Mouse (Mus musculus): ENCODE measurements around the gene Panx1.

The Panx1 gene

GRCm38 (mm10) chr9:14973762-14974161 lies 71.5 kb downstream of the Panx1 start:
- no peak for DNase-seq (ENCODE audit: low read depth, low spot score)

GRCm38 (mm10) chr9:14970805-14971525 lies 74.3 kb downstream of the Panx1 start:
- DNase-seq (ENCODE audit: low read depth, low spot score), result no peak

DNA sequence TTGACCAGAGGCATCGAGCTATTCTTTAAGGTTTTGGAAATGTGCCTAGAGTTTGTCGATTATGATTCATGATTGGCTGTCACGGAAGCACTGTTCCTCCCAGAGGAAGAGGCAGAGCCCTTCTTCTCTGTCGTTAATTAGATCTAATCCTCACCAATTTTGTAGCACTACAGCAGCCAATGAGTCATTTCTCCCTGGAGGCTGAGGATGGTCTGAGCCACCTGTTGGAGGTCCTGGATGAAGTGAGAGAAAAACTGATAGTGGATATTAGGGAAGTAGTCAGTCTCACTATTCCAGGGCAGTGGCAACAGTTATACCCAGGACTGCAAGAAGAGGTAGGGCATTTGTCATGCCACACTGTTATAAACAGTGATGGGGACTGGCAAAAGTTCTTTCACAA lies 75.1 kb downstream of the Panx1 start:
- DNase-seq (ENCODE audit: low read depth, low spot score), result no peak

- DNase-seq (ENCODE audit: low read depth, low spot score), result no peak
Measured at GRCm38 (mm10) chr9:14967598-14967997, 77.7 kb downstream of the Panx1 start.

GRCm38 (mm10) chr9:14966787-14967186 lies 78.5 kb downstream of the Panx1 start:
- DNase-seq (ENCODE audit: low read depth, low spot score), result no peak

GRCm38 (mm10) chr9:14965368-14965767 lies 79.9 kb downstream of the Panx1 start:
- no peak for DNase-seq (ENCODE audit: low read depth, low spot score)

- no peak for DNase-seq (ENCODE audit: low read depth, low spot score)
Measured at GRCm38 (mm10) chr9:14962769-14963168, 82.5 kb downstream of the Panx1 start.

DNA sequence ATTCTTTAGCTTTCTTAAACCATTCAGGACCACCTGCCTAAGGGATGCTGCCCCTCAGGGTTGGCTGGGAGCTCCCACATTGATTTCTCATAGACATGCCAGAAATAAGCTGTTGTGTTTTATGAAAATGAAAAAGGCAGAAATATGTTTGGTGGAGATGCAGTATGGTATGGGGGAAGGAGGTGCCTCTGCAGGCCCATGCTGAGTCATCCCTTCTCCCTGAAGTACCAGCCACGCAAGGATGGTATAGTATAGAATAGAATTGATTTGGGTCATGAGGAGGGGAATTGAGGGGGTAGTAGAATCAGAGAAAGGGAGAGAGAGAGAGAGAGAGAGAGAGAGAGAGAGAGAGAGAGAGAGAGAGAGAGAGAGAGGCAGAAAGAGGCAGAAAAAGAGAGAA lies 90.6 kb downstream of the Panx1 start:
- DNase-seq (ENCODE audit: low read depth, low spot score), result no peak

All from retina, postnatal 7 days (tissue).